Mouse (Mus musculus) retina, postnatal 1 day (tissue): ENCODE results near the gene Lpp.

Experiments used
- DNase-seq: peaks from one replicate; pipeline ENCODE4 v3.0.0-alpha.2; 2012

Lpp gene

GRCm38 (mm10) chr16:24947485-24947884 lies 554.2 kb downstream of the Lpp start:
- no peak for DNase-seq

DNA sequence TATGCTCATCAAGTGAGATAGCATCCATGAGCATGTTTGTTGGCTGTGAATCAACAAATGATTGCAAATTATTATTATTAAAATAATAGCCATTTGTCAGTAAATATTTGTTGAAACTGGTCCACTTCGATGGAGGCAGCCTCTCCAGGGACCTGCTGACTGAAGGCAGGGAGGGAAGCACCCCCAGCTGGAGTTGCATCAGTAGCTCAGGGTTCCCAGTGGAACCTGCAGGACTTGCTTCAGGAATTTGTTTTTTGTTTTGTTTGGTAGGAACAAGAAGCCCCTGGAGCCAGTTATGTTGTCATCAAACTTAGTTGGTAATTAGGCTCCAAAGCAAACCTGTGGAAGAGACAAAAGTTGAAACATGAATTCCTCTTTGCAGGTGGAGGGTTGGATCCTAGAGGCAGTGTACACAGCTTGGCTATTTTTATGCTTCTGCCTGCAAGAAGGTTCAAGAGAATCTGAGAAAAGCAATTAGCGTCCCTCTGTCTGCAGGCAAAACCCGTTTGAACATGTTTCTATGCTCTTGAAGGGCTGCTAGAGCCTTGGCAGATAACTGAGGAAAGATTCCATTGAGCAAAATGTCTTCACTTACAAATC lies 554.9 kb downstream of the Lpp start:
- DNase-seq, result no peak

GRCm38 (mm10) chr16:24949265-24949664 lies 556.0 kb downstream of the Lpp start:
- no peak for DNase-seq

DNA sequence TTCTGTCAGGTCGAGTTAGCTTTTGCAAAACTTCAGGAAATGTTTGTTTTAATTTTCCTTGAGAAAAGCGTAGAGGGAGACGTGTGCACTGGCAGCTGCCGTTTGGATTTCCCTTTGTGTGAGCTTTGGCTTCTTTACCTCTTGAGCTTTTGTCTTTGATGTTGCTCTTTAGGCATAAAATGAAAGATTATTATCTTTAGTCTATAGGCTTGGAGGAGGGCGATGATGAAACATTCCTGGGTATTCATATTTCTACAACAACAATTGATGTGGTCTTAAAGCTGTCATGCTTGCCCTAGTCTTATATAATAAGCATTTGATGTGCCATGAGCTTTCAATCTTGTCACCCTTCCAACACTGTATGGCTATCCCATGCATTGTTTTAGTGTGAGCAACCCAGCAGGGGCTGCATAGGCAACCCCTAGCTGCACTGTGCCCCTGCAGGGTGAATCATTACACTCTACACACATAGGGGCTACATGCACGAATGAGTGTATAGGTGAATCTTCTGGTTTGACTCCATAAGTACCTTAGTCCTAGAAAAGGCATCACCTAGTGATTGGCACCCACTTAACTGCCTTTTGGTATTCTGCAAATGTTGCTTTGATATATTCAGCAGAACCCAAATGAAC lies 556.9 kb downstream of the Lpp start:
- no peak for DNase-seq

DNA sequence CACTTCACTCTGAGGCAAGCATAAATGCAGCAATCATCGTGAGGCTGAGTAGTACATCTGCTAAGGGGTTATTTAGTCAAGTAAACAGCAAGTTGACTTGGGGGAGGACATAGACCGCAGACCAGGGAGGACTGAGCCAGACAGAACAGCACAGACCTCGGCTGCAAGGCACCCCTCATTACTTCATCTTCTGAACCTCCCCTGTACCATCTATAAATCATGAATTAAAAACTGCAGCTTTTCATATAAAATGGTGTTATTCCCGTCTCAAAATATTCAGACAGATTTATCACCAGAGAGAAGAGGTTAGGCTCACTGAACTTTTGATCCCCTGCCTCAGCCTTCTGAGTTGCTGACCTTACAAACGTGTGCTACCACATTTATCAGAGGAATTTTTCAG lies 558.6 kb downstream of the Lpp start:
- DNase-seq, result peak; percentile 12

GRCm38 (mm10) chr16:24955054-24955453 lies 561.7 kb downstream of the Lpp start:
- DNase-seq, result no peak

DNA sequence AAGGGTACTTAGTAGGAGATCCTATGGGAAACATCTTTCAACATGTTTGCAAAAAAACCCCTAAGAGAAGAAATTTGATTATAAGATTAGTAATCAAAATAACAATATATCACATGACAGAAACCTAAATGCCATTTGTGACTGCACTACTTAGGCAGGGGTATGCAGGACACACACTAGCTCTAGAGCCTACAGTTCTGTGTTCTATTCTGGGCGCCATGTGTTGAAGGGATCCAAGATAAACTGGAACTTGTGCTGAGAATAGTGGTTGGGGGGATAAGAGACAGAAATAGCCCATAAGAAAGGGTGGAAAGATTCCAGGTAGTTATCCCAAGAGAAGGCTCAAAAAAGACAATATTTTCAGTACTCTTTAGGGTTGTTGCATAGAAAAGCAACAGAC lies 565.4 kb downstream of the Lpp start:
- no peak for DNase-seq

DNA sequence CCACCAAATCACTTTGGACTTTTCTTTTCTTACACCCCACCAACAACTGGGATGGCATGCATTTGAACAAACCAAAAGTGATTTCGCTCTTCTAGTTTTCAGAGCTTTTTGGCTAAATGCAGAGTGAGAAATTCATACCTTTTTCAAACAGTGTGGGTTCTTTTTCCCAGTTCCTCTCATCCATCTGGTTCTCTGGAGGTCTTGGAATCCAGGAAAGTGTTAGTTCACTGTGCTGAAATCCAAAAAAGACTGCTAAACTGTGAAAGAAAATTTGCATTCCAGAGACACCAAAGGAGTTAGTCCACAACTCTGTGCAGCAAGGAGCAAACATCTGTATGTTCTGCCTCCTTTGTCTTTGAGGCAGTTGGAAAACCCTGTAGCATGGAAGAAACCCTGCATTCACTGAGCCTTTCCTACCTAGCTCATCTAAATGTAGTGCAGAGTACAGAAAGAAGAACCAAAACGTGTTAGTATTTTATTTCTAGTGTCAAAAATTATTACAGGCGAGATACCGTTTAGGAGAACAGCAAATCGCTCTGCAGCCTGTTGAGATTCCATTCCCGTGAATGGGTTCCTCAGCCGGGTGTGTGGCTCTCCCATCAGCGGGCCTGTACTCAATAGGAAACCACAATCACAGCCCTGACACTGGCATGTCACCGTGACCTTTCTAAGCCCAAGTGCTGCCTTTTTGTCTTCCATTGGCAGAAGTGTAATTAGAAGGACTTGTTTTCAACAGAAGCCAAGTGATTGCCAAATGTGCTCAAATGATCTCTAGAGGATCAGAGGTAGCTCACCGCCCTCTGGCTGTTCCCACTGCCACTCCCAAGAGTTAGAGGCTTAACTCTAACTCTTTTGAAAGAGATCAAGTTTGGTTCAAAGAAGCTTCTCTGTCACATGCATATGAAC lies 567.8 kb downstream of the Lpp start:
- DNase-seq, result no peak

GRCm38 (mm10) chr16:24964311-24964710 lies 571.0 kb downstream of the Lpp start:
- no peak for DNase-seq

GRCm38 (mm10) chr16:24965091-24965490 lies 571.8 kb downstream of the Lpp start:
- no peak for DNase-seq

- no peak for DNase-seq
Measured at GRCm38 (mm10) chr16:24966460-24966859, 573.2 kb downstream of the Lpp start.

DNA sequence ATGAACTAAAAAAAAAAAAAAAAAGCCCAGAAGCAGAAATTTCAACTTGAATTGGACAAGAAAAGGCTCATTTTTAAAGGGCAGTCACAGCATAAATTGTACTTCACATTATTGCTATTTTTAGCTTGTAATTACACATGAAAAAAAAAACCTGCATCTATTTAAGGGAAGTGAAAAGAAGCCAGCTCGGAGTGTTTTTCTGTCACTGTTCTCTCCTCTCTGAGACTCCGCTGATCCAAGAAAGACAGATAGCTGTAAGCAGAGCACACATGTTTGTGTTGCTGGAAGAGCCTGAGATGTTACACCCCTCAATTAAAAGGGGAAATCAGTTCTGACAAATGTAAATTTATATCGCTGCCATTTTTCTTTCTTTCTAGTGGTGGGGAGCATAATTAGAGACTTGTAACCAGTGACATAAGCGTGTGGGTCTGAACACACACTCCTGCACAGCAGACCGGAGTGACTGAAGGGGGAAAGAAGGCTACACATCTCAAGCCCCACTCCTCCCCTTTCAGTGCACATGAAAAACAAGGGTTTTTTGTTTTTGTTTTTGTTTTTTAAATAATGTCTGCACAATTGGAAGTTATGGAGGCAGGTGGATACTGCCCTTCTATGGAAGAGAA lies 579.8 kb downstream of the Lpp start:
- no peak for DNase-seq

DNA sequence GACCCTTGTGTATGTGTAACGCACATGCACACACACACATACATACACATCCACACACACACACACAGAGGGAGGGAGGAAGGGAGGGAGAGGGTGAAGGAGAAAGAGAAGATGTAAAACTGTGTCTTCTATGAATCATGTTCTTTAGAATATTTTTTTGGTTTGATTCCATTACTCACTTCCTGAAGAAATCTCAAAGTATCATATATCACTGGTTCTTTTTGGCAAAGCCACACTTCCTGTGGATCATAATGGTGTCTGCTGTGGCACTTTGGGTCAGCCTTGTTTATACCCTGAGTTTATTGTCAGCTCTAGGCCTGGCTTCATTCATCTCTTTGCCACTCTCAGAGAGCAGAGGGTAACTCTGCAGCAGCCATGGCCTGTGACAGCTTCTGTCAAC lies 584.5 kb downstream of the Lpp start:
- DNase-seq, result no peak

DNA sequence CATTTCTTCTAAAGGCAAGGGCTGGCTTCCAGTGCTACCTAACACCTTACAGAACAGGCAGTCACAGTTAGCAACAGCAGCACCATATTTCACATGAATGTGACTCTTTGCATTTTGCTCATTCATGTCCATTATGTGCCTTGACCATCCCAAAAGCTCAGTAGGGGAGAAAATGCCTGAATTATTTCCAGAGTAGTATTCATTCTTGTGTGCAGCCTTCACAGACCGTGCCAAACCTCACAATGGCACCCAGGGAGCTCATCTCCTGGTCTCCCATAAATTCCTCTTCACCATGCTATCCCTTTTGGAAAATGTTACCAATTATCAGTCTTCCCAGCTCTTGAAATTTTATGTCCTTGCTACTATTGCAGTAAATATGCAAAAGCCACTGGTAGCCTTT lies 584.9 kb downstream of the Lpp start:
- no peak for DNase-seq

- no peak for DNase-seq
Measured at GRCm38 (mm10) chr16:24979391-24979790, 586.1 kb downstream of the Lpp start.

- DNase-seq, result peak; percentile 19
Measured at GRCm38 (mm10) chr16:24982828-24983227, 589.5 kb downstream of the Lpp start.

DNA sequence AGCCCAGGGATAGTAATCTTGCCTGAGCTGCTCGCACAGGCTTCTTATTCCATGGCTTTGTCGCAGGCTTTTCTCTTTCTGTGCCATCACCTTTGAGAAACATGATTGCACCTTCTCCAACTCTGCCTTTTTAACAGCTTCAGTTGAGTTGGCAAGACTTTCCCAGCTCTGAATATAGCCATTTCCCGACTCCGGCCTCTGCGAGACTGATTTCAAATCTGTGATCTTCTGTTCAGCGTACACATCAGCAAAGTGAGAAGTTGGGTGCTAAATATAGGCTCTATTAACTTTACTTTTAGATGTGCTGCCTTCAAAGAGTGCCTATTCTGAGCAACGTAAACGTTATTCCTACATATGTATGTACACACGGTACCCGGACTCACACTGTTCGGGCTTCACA lies 597.0 kb downstream of the Lpp start:
- no peak for DNase-seq

DNA sequence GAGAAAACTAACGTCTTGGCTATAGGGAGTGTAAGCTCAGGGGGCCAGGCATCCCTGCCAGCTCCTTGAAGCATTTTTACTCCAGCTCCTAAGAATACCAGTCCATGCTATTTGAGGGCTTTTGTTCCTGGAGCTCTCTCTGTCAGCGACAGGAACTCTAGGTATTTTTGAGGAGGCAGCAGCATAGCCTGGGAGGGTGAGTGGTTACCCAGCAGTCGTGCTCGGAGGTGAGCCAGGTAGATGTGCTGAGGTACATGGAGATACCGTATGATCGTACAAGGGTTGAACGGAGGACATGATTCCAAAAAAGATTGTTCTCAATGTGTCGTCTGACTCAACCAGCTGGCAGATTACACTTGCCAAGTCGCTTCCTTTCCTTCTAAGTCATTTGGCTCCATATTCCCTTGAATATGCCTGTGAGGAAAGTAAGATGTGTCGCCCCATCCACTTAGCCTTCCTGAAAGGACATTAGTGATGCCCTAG lies 597.8 kb downstream of the Lpp start:
- DNase-seq, result no peak

GRCm38 (mm10) chr16:24991995-24992394 lies 598.7 kb downstream of the Lpp start:
- no peak for DNase-seq

DNA sequence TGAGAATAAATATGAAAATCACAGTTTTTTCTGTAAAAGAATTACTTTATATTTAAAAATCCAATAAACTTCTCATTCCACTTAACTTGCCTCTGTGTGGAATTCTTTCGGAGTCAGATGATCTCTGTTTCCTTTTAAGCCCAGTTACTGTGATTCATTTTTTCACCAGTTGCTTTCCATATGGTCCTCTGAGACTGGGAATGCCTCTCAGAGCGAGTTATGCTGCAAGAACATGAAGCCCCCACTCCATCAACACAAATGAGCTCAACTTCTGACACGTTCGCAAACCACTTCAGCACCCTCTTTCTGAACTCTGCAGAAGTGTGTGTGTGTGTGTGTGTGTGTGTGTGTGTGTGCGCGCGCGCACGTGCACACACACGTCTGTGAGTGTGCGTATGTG lies 599.2 kb downstream of the Lpp start:
- DNase-seq, result no peak

DNA sequence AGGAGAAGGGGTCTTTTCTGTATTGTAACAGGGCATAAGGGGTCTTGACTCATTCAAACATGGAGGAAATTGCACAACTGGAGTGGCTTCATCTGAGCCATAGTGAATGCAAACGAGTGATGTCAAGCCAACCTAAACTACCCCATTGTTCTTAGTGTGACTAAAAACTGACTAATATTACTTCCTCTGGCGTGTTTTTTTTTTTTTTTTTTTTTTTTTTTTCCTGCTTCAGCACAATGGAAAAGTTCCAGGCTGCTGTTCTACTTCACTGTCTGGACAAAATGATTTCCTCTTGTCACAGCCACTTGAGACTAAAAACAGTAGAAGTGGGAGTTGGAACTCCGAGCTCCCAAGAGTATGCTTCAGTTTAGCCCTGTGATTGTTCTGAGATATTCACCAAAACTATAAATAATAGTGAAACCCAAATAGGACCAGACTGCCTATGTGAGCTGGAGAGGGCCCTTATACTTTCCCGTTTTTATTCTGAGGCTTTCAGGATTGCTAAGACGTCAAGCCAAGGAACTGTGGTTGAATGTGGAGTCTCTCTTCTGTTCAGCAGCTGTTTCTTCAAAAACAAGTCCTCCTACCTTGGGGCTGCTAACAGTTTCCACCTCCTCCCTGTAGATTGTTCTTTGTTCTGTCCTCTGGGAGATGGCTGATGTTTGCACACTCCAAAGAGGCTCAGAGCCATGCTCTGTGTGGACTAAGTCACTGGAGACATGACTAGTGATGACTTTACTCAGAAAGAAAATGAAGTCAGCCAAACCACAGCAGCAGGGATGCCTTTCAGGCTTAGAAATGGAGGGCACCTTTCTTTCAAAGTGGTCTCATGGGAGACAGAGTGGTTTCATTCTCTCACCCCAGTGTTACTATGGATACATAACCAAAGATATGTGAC lies 617.9 kb downstream of the Lpp start:
- no peak for DNase-seq

DNA sequence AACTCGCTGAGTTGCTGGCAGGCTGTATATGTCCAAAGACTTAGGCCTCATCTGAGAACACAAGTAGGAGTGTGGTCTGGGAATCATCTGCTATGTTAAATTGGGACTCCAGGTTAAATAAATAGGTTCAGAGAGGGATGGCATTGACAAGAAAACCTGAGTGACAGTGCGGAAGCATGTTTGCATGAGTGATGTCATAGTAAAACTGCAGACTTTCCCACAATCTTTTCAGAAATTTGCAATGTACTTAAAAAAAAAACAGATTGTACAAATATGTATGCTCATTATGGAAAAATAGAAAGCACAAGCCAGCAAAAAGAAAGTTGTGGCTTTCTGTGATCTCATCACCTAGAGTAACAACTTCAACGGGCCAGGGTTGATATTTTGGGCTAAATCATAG lies 619.6 kb downstream of the Lpp start:
- no peak for DNase-seq
